Mouse (Mus musculus) common myeloid progenitor, adult 5-6 weeks (primary cell): ENCODE data around the gene Hectd4. TPM values are rescaled to one million over a fixed set of nuclear protein-coding genes. Genes with fewer than 3 reads are reported as not detected.
A peak's percentile ranks its signal among the peaks of the same experiment; 100 is the strongest.

Experiments used
- ATAC-seq: replicated peaks from 2 replicates; pipeline ENCODE4 v1.8.0; 2016; ENCODE audit warnings: low read depth, mild to moderate bottlenecking, moderate TSS enrichment, inconsistent platforms; ENCODE audit not compliant: poor library complexity, severe bottlenecking
- total RNA-seq: library from RNA; stranded (forward); fragments of 200-1000, 187-1606 nt; gene quantifications from 2 replicates; pipeline ENCODE4 v1.2.3, GENCODE M21; 2017

The Hectd4 gene
- total RNA-seq, 1 experiment from 2014 or later = 20.1 TPM

GRCm38 (mm10) chr5:121262415-121262814 lies 42.4 kb downstream of the Hectd4 start:
- no peak for ATAC-seq

- ATAC-seq = no peak
Measured at GRCm38 (mm10) chr5:121264593-121264992, 44.6 kb downstream of the Hectd4 start.

GRCm38 (mm10) chr5:121266741-121267382 lies 46.8 kb downstream of the Hectd4 start:
- ATAC-seq = peak; percentile 90

GRCm38 (mm10) chr5:121271046-121271445 lies 51.0 kb downstream of the Hectd4 start:
- no peak for ATAC-seq

- ATAC-seq = no peak
Measured at GRCm38 (mm10) chr5:121276808-121277207, 56.8 kb downstream of the Hectd4 start.

- no peak for ATAC-seq
Measured at GRCm38 (mm10) chr5:121280456-121280855, 60.4 kb downstream of the Hectd4 start.

GRCm38 (mm10) chr5:121283051-121283450 lies 63.0 kb downstream of the Hectd4 start:
- ATAC-seq = 0 out of 2 replicates have a peak, but pooled peaks have one; percentile 47

- no peak for ATAC-seq
Measured at GRCm38 (mm10) chr5:121284816-121285215, 64.8 kb downstream of the Hectd4 start.

GRCm38 (mm10) chr5:121287213-121287612 lies 67.2 kb downstream of the Hectd4 start:
- no peak for ATAC-seq

GRCm38 (mm10) chr5:121290289-121290688 lies 70.3 kb downstream of the Hectd4 start:
- ATAC-seq = no peak

- peak; percentile 25; the same call in 1 of the 2 replicates for ATAC-seq
Measured at GRCm38 (mm10) chr5:121292309-121293165, 72.5 kb downstream of the Hectd4 start.

GRCm38 (mm10) chr5:121305009-121305408 lies 85.0 kb downstream of the Hectd4 start:
- no peak for ATAC-seq

- ATAC-seq = no peak
Measured at GRCm38 (mm10) chr5:121307620-121308019, 87.6 kb downstream of the Hectd4 start.

GRCm38 (mm10) chr5:121311576-121311975 lies 91.6 kb downstream of the Hectd4 start:
- ATAC-seq = no peak

GRCm38 (mm10) chr5:121313764-121314474 lies 93.9 kb downstream of the Hectd4 start:
- no peak for ATAC-seq

- no peak for ATAC-seq
Measured at GRCm38 (mm10) chr5:121326079-121326805, 106.2 kb downstream of the Hectd4 start.

GRCm38 (mm10) chr5:121329333-121330058 lies 109.5 kb downstream of the Hectd4 start:
- peak; percentile 55; the same call in 1 of the 2 replicates for ATAC-seq

GRCm38 (mm10) chr5:121330154-121330816 lies 110.3 kb downstream of the Hectd4 start:
- ATAC-seq = peak; percentile 17; the same call in 1 of the 2 replicates

GRCm38 (mm10) chr5:121331731-121332130 lies 111.7 kb downstream of the Hectd4 start:
- no peak for ATAC-seq
